Mouse (Mus musculus): ENCODE data around the gene Stk32c. TPM values are rescaled to one million over a fixed set of nuclear protein-coding genes. Genes with fewer than 3 reads are reported as not detected.

Stk32c gene
- polyA plus RNA-seq, 1 experiment from 2014 or later = 1.2 TPM

GRCm38 (mm10) chr7:139213751-139214150, 644 bp upstream of the Stk32c start:
- WGBS = 68% methylated on average over 3 of the region's 3 CpGs
- H3K9ac ChIP-seq = peak overlapping the region; percentile 59
- DNase-seq (ENCODE audit: low spot score) = no peak
- no peaks in the 10 kb centered on the region for H3K27me3 ChIP-seq (ENCODE audit: control insufficient read depth, insufficient read depth, low read length)
- H3K36me3 ChIP-seq (replicated peaks; ENCODE audit: control insufficient read depth, insufficient read depth) = no peaks in the 10 kb centered on the region
- H3K4me1 ChIP-seq (replicated peaks; ENCODE audit: control insufficient read depth, insufficient read depth, low read length) = peaks cover 11% of the 10 kb centered on the region
- H3K9me3 ChIP-seq (ENCODE audit: control insufficient read depth, low read length) = no peaks in the 10 kb centered on the region
- H3K27ac ChIP-seq = peak overlapping the region; percentile 66; the same call in 1 of the 2 replicates
- peak overlapping the region; percentile 60 for H3K4me2 ChIP-seq (replicated peaks)
- ATAC-seq (ENCODE audit: low FRiP score) = peak; percentile 2; the same call in 1 of the 2 replicates
- peak overlapping the region; percentile 55 for H3K4me3 ChIP-seq (replicated peaks; ENCODE audit: low read length)

GRCm38 (mm10) chr7:139211761-139212160, 1.3 kb downstream of the Stk32c start:
- WGBS = 90% methylated on average over 6 of the region's 6 CpGs
- ATAC-seq (ENCODE audit: low FRiP score) (no peak), DNase-seq (ENCODE audit: low spot score) (no peak)
- Histone ChIP-seq H3K4me3 (replicated peaks; ENCODE audit: low read length) (no peak overlapping the region), H3K27me3 (ENCODE audit: control insufficient read depth, insufficient read depth, low read length) (no peaks in the 10 kb centered on the region), H3K4me2 (replicated peaks) (no peak overlapping the region), H3K9me3 (ENCODE audit: control insufficient read depth, low read length) (no peaks in the 10 kb centered on the region), H3K9ac (no peak overlapping the region), H3K27ac (no peak overlapping the region), H3K36me3 (replicated peaks; ENCODE audit: control insufficient read depth, insufficient read depth) (no peaks in the 10 kb centered on the region), H3K4me1 (replicated peaks; ENCODE audit: control insufficient read depth, insufficient read depth, low read length) (peaks cover 11% of the 10 kb centered on the region)

GRCm38 (mm10) chr7:139208773-139209095, 4.4 kb downstream of the Stk32c start:
- no peak overlapping the region for H3K9ac ChIP-seq
- H3K4me1 ChIP-seq (replicated peaks; ENCODE audit: control insufficient read depth, insufficient read depth, low read length) = peaks cover 7% of the 10 kb centered on the region
- no peak overlapping the region for H3K4me3 ChIP-seq (replicated peaks; ENCODE audit: low read length)
- H3K27me3 ChIP-seq (ENCODE audit: control insufficient read depth, insufficient read depth, low read length) = no peaks in the 10 kb centered on the region
- H3K9me3 ChIP-seq (ENCODE audit: control insufficient read depth, low read length) = no peaks in the 10 kb centered on the region
- H3K36me3 ChIP-seq (replicated peaks; ENCODE audit: control insufficient read depth, insufficient read depth) = no peaks in the 10 kb centered on the region
- no peak overlapping the region for H3K4me2 ChIP-seq (replicated peaks)
- DNase-seq (ENCODE audit: low spot score) (no peak), ATAC-seq (ENCODE audit: low FRiP score) (no peak)
- 90% methylated on average over 4 of the region's 4 CpGs for WGBS
- H3K27ac ChIP-seq = no peak overlapping the region

- no peaks in the 10 kb centered on the region for H3K36me3 ChIP-seq (replicated peaks; ENCODE audit: control insufficient read depth, insufficient read depth)
- H3K4me1 ChIP-seq (replicated peaks; ENCODE audit: control insufficient read depth, insufficient read depth, low read length) = peaks cover 6% of the 10 kb centered on the region
- no peak overlapping the region for H3K4me3 ChIP-seq (replicated peaks; ENCODE audit: low read length)
- H3K9me3 ChIP-seq (ENCODE audit: control insufficient read depth, low read length) = no peaks in the 10 kb centered on the region
- 29% methylated on average over 7 of the region's 7 CpGs for WGBS
- H3K9ac ChIP-seq = no peak overlapping the region
- DNase-seq (ENCODE audit: low spot score) (peak; percentile 83), ATAC-seq (ENCODE audit: low FRiP score) (no peak)
- H3K27ac ChIP-seq = no peak overlapping the region
- no peak overlapping the region for H3K4me2 ChIP-seq (replicated peaks)
- H3K27me3 ChIP-seq (ENCODE audit: control insufficient read depth, insufficient read depth, low read length) = no peaks in the 10 kb centered on the region
These were observed 4.9 kb downstream of the Stk32c start for GRCm38 (mm10) chr7:139208023-139208772.

- H3K36me3 ChIP-seq (replicated peaks; ENCODE audit: control insufficient read depth, insufficient read depth) = no peaks in the 10 kb centered on the region
- H3K4me3 ChIP-seq (replicated peaks; ENCODE audit: low read length) = no peak overlapping the region
- no peak overlapping the region for H3K4me2 ChIP-seq (replicated peaks)
- H3K27me3 ChIP-seq (ENCODE audit: control insufficient read depth, insufficient read depth, low read length) = peaks cover 3% of the 10 kb centered on the region; the same call in 1 of the 2 replicates
- DNase-seq (ENCODE audit: low spot score) (no peak), ATAC-seq (ENCODE audit: low FRiP score) (no peak)
- H3K9me3 ChIP-seq (ENCODE audit: control insufficient read depth, low read length) = no peaks in the 10 kb centered on the region
- H3K4me1 ChIP-seq (replicated peaks; ENCODE audit: control insufficient read depth, insufficient read depth, low read length) = no peaks in the 10 kb centered on the region
- WGBS = 60% methylated on average over 6 of the region's 6 CpGs
- H3K27ac ChIP-seq = no peak overlapping the region
- H3K9ac ChIP-seq = no peak overlapping the region
These were observed 11.9 kb downstream of the Stk32c start for GRCm38 (mm10) chr7:139201209-139201608.

GRCm38 (mm10) chr7:139200108-139200507, 13.0 kb downstream of the Stk32c start:
- Histone ChIP-seq H3K9ac (no peak overlapping the region), H3K27me3 (ENCODE audit: control insufficient read depth, insufficient read depth, low read length) (peaks cover 3% of the 10 kb centered on the region; the same call in 1 of the 2 replicates), H3K36me3 (replicated peaks; ENCODE audit: control insufficient read depth, insufficient read depth) (no peaks in the 10 kb centered on the region), H3K4me3 (replicated peaks; ENCODE audit: low read length) (no peak overlapping the region), H3K9me3 (ENCODE audit: control insufficient read depth, low read length) (no peaks in the 10 kb centered on the region), H3K4me2 (replicated peaks) (no peak overlapping the region), H3K27ac (no peak overlapping the region), H3K4me1 (replicated peaks; ENCODE audit: control insufficient read depth, insufficient read depth, low read length) (no peaks in the 10 kb centered on the region)
- WGBS = 29% methylated on average over 7 of the region's 7 CpGs
- DNase-seq (ENCODE audit: low spot score) (peak; percentile 82), ATAC-seq (ENCODE audit: low FRiP score) (no peak; the same call in 1 of the 2 replicates)

- no peaks in the 10 kb centered on the region for H3K9me3 ChIP-seq (ENCODE audit: control insufficient read depth, low read length)
- no peaks in the 10 kb centered on the region for H3K36me3 ChIP-seq (replicated peaks; ENCODE audit: control insufficient read depth, insufficient read depth)
- H3K4me2 ChIP-seq (replicated peaks) = no peak overlapping the region
- DNase-seq (ENCODE audit: low spot score) = no peak
- ATAC-seq (ENCODE audit: low FRiP score) = no peak
- H3K9ac ChIP-seq = no peak overlapping the region
- H3K4me3 ChIP-seq (replicated peaks; ENCODE audit: low read length) = no peak overlapping the region
- no peak overlapping the region for H3K27ac ChIP-seq
- WGBS = 77% methylated on average over 4 of the region's 4 CpGs
- H3K27me3 ChIP-seq (ENCODE audit: control insufficient read depth, insufficient read depth, low read length) = peaks cover 3% of the 10 kb centered on the region; the same call in 1 of the 2 replicates
- H3K4me1 ChIP-seq (replicated peaks; ENCODE audit: control insufficient read depth, insufficient read depth, low read length) = no peaks in the 10 kb centered on the region
These were observed 16.1 kb downstream of the Stk32c start for GRCm38 (mm10) chr7:139197022-139197421.

GRCm38 (mm10) chr7:139191619-139192018, 21.5 kb downstream of the Stk32c start:
- Histone ChIP-seq H3K4me2 (replicated peaks) (no peak overlapping the region), H3K4me1 (replicated peaks; ENCODE audit: control insufficient read depth, insufficient read depth, low read length) (peaks cover 12% of the 10 kb centered on the region; the same call in 1 of the 2 replicates), H3K4me3 (replicated peaks; ENCODE audit: low read length) (no peak overlapping the region), H3K27me3 (ENCODE audit: control insufficient read depth, insufficient read depth, low read length) (peaks cover 19% of the 10 kb centered on the region), H3K36me3 (replicated peaks; ENCODE audit: control insufficient read depth, insufficient read depth) (no peaks in the 10 kb centered on the region), H3K27ac (no peak overlapping the region), H3K9me3 (ENCODE audit: control insufficient read depth, low read length) (no peaks in the 10 kb centered on the region), H3K9ac (no peak overlapping the region)
- ATAC-seq (ENCODE audit: low FRiP score) = no peak
- WGBS = 71% methylated on average over 6 of the region's 6 CpGs
- no peak for DNase-seq (ENCODE audit: low spot score)

GRCm38 (mm10) chr7:139190616-139191015, 22.5 kb downstream of the Stk32c start:
- Histone ChIP-seq H3K36me3 (replicated peaks; ENCODE audit: control insufficient read depth, insufficient read depth) (no peaks in the 10 kb centered on the region), H3K9ac (no peak overlapping the region), H3K4me3 (replicated peaks; ENCODE audit: low read length) (no peak overlapping the region), H3K27ac (no peak overlapping the region), H3K4me1 (replicated peaks; ENCODE audit: control insufficient read depth, insufficient read depth, low read length) (peaks cover 12% of the 10 kb centered on the region; the same call in 1 of the 2 replicates), H3K27me3 (ENCODE audit: control insufficient read depth, insufficient read depth, low read length) (peaks cover 28% of the 10 kb centered on the region), H3K4me2 (replicated peaks) (no peak overlapping the region), H3K9me3 (ENCODE audit: control insufficient read depth, low read length) (no peaks in the 10 kb centered on the region)
- DNase-seq (ENCODE audit: low spot score) (no peak), ATAC-seq (ENCODE audit: low FRiP score) (no peak)
- 94% methylated on average over 4 of the region's 4 CpGs for WGBS

All from hindbrain, embryonic 14.5 days (tissue).